Mouse (Mus musculus) hindbrain, embryonic 12.5 days (tissue): ENCODE measurements around the gene St6galnac6. TPM values are rescaled to one million over a fixed set of nuclear protein-coding genes. Genes with fewer than 3 reads are reported as not detected.

Source experiments
- ATAC-seq: fragments of 200-750 bp; cut with Nextera tagmentation; 2 replicates; pipeline ENCODE4 v1.8.0; 2017; ENCODE audit warnings: moderate TSS enrichment; ENCODE audit not compliant: low FRiP score
- H3K27ac ChIP-seq: fragments of 300-500 bp; sonication (generic); 2 replicates; pipeline ENCODE4 v1.5.1; 2016; ENCODE audit warnings: mild to moderate bottlenecking
- H3K27me3 ChIP-seq: fragments of 300-500 bp; sonication (generic); 2 replicates; pipeline ENCODE4 v1.6.1; 2016; ENCODE audit warnings: mild to moderate bottlenecking
- H3K36me3 ChIP-seq: fragments of 300-500 bp; sonication (generic); 2 replicates; pipeline ENCODE4 v1.6.1; 2016; ENCODE audit warnings: mild to moderate bottlenecking
- H3K4me1 ChIP-seq: fragments of 300-500 bp; sonication (generic); 2 replicates; pipeline ENCODE4 v1.6.1; 2016
- H3K4me2 ChIP-seq: fragments of 300-500 bp; sonication (generic); replicated peaks from 2 replicates; pipeline ENCODE4 v1.6.1; 2016; ENCODE audit warnings: mild to moderate bottlenecking
- H3K4me3 ChIP-seq: fragments of 300-500 bp; sonication (generic); 2 replicates; pipeline ENCODE4 v1.5.1; 2016; ENCODE audit warnings: mild to moderate bottlenecking
- H3K9ac ChIP-seq: fragments of 300-500 bp; sonication (generic); 2 replicates; pipeline ENCODE4 v1.6.1; 2016; ENCODE audit warnings: mild to moderate bottlenecking, moderate library complexity
- H3K9me3 ChIP-seq: fragments of 300-500 bp; sonication (generic); replicated peaks from 2 replicates; pipeline ENCODE4 v1.6.1; 2016; ENCODE audit warnings: mild to moderate bottlenecking
- WGBS: fragments of 180-500 bp; shearing (Covaris S2); methylation state at CpG from one replicate; pipeline ENCODE4 v1.1.7; 2016; 5-methylcytosine and 5-hydroxymethylcytosine counted together
- polyA plus RNA-seq: library from polyadenylated mRNA; unstranded; fragments of >200 nt; fragmentation: Nextera tagmentation; extraction: Ambion mirVana; gene quantifications from 2 replicates; pipeline ENCODE4 v1.2.1, GENCODE M21; 2016

St6galnac6 gene
- polyA plus RNA-seq, 1 experiment from 2014 or later = 13.5 TPM

GRCm38 (mm10) chr2:32624111-32624748, 24.7 kb downstream of the St6galnac6 start:
- peaks cover 75% of the 10 kb centered on the region for H3K4me1 ChIP-seq
- WGBS = 82% methylated on average over 5 of the region's 5 CpGs
- H3K9ac ChIP-seq = 0 out of 2 replicates have a peak overlapping the region, but pooled peaks have one; percentile 13
- no peaks in the 10 kb centered on the region for H3K27me3 ChIP-seq
- H3K27ac ChIP-seq = peak overlapping the region; percentile 89; the same call in 1 of the 2 replicates
- H3K4me3 ChIP-seq = no peak overlapping the region
- ATAC-seq = no peak
- H3K9me3 ChIP-seq = no peaks in the 10 kb centered on the region
- H3K4me2 ChIP-seq = peak overlapping the region; percentile 59; the same call in 1 of the 2 replicates
- H3K36me3 ChIP-seq = no peaks in the 10 kb centered on the region

GRCm38 (mm10) chr2:32625212-32625872, 25.8 kb downstream of the St6galnac6 start:
- 1% methylated on average over 13 of the region's 13 CpGs for WGBS
- Histone ChIP-seq H3K4me2 (peak overlapping the region; percentile 59), H3K27ac (peak overlapping the region; percentile 89), H3K4me1 (peaks cover 72% of the 10 kb centered on the region), H3K9me3 (no peaks in the 10 kb centered on the region), H3K4me3 (peak overlapping the region; percentile 28), H3K9ac (peak overlapping the region; percentile 65), H3K36me3 (no peaks in the 10 kb centered on the region), H3K27me3 (no peaks in the 10 kb centered on the region)
- ATAC-seq = peak; percentile 55

- Histone ChIP-seq H3K9ac (peak overlapping the region; percentile 65; the same call in 1 of the 2 replicates), H3K4me3 (peak overlapping the region; percentile 28), H3K4me1 (peaks cover 65% of the 10 kb centered on the region), H3K27me3 (no peaks in the 10 kb centered on the region; the same call in 1 of the 2 replicates), H3K4me2 (peak overlapping the region; percentile 59), H3K9me3 (no peaks in the 10 kb centered on the region), H3K27ac (peak overlapping the region; percentile 89), H3K36me3 (no peaks in the 10 kb centered on the region)
- 54% methylated on average over 5 of the region's 5 CpGs for WGBS
- ATAC-seq = 0 out of 2 replicates have a peak, but pooled peaks have one; percentile 2
Observed at GRCm38 (mm10) chr2:32625873-32626694, 26.6 kb downstream of the St6galnac6 start.

GRCm38 (mm10) chr2:32627266-32628043, 27.9 kb downstream of the St6galnac6 start:
- WGBS = 65% methylated on average over 20 of the region's 20 CpGs
- H3K4me1 ChIP-seq = peaks cover 61% of the 10 kb centered on the region

GRCm38 (mm10) chr2:32628044-32628550, 28.6 kb downstream of the St6galnac6 start:
- 60% methylated on average over 4 of the region's 4 CpGs for WGBS
- H3K27me3 ChIP-seq = no peaks in the 10 kb centered on the region; the same call in 1 of the 2 replicates
- no peak for ATAC-seq
- peak overlapping the region; percentile 45; the same call in 1 of the 2 replicates for H3K9ac ChIP-seq
- H3K4me2 ChIP-seq = 0 out of 2 replicates have a peak overlapping the region, but pooled peaks have one; percentile 3
- peak overlapping the region; percentile 60 for H3K27ac ChIP-seq
- H3K4me3 ChIP-seq = no peak overlapping the region
- peaks cover 61% of the 10 kb centered on the region for H3K4me1 ChIP-seq
- H3K9me3 ChIP-seq = no peaks in the 10 kb centered on the region
- H3K36me3 ChIP-seq = no peaks in the 10 kb centered on the region

More at GRCm38 (mm10) chr2:32627266-32628043, 27.9 kb downstream of the St6galnac6 start:
- Histone ChIP-seq H3K27me3 (no peaks in the 10 kb centered on the region; the same call in 1 of the 2 replicates), H3K27ac (peak overlapping the region; percentile 60; the same call in 1 of the 2 replicates), H3K9me3 (no peaks in the 10 kb centered on the region), H3K36me3 (no peaks in the 10 kb centered on the region), H3K4me3 (no peak overlapping the region), H3K9ac (no peak overlapping the region), H3K4me2 (0 out of 2 replicates have a peak overlapping the region, but pooled peaks have one; percentile 6)
- ATAC-seq = no peak

- no peak for ATAC-seq
- Histone ChIP-seq H3K4me1 (peaks cover 61% of the 10 kb centered on the region), H3K9ac (peak overlapping the region; percentile 45), H3K9me3 (no peaks in the 10 kb centered on the region), H3K4me2 (0 out of 2 replicates have a peak overlapping the region, but pooled peaks have one; percentile 3), H3K36me3 (no peaks in the 10 kb centered on the region), H3K27me3 (no peaks in the 10 kb centered on the region; the same call in 1 of the 2 replicates), H3K27ac (peak overlapping the region; percentile 60; the same call in 1 of the 2 replicates), H3K4me3 (no peak overlapping the region)
- WGBS = 42% methylated on average over 5 of the region's 5 CpGs
Observed at GRCm38 (mm10) chr2:32628729-32629128, 29.2 kb downstream of the St6galnac6 start.

GRCm38 (mm10) chr2:32629276-32629976, 29.9 kb downstream of the St6galnac6 start:
- 29% methylated on average over 9 of the region's 9 CpGs for WGBS
- peak; percentile 51; the same call in 1 of the 2 replicates for ATAC-seq
- Histone ChIP-seq H3K27ac (peak overlapping the region; percentile 60; the same call in 1 of the 2 replicates), H3K9ac (peak overlapping the region; percentile 28), H3K9me3 (no peaks in the 10 kb centered on the region), H3K27me3 (no peaks in the 10 kb centered on the region; the same call in 1 of the 2 replicates), H3K4me3 (no peak overlapping the region), H3K4me1 (peaks cover 56% of the 10 kb centered on the region), H3K4me2 (peak overlapping the region; percentile 29), H3K36me3 (no peaks in the 10 kb centered on the region)

- Histone ChIP-seq H3K4me1 (peaks cover 50% of the 10 kb centered on the region), H3K27ac (peak overlapping the region; percentile 49; the same call in 1 of the 2 replicates), H3K4me3 (no peak overlapping the region), H3K9ac (peak overlapping the region; percentile 28; the same call in 1 of the 2 replicates), H3K4me2 (peak overlapping the region; percentile 29; the same call in 1 of the 2 replicates), H3K27me3 (no peaks in the 10 kb centered on the region; the same call in 1 of the 2 replicates), H3K36me3 (no peaks in the 10 kb centered on the region), H3K9me3 (no peaks in the 10 kb centered on the region)
- WGBS = 78% methylated on average over 8 of the region's 9 CpGs
- ATAC-seq = no peak
Observed at GRCm38 (mm10) chr2:32630036-32630435, 30.5 kb downstream of the St6galnac6 start.

- Histone ChIP-seq H3K9me3 (no peaks in the 10 kb centered on the region), H3K4me1 (peaks cover 40% of the 10 kb centered on the region), H3K36me3 (no peaks in the 10 kb centered on the region), H3K9ac (peak overlapping the region; percentile 18; the same call in 1 of the 2 replicates), H3K4me3 (no peak overlapping the region), H3K27ac (no peak overlapping the region), H3K4me2 (no peak overlapping the region), H3K27me3 (no peaks in the 10 kb centered on the region; the same call in 1 of the 2 replicates)
- no peak for ATAC-seq
- 87% methylated on average over 10 of the region's 10 CpGs for WGBS
Observed at GRCm38 (mm10) chr2:32631046-32631445, 31.5 kb downstream of the St6galnac6 start.

GRCm38 (mm10) chr2:32631737-32632394, 32.4 kb downstream of the St6galnac6 start:
- H3K4me3 ChIP-seq = no peak overlapping the region
- H3K4me2 ChIP-seq = no peak overlapping the region
- WGBS = 51% methylated on average over 7 of the region's 7 CpGs
- H3K27ac ChIP-seq = peak overlapping the region; percentile 35; the same call in 1 of the 2 replicates
- peaks cover 32% of the 10 kb centered on the region for H3K4me1 ChIP-seq
- ATAC-seq = peak; percentile 20; the same call in 1 of the 2 replicates
- H3K36me3 ChIP-seq = no peaks in the 10 kb centered on the region
- H3K9me3 ChIP-seq = no peaks in the 10 kb centered on the region
- H3K9ac ChIP-seq = no peak overlapping the region
- H3K27me3 ChIP-seq = no peaks in the 10 kb centered on the region; the same call in 1 of the 2 replicates
